Mouse (Mus musculus): ENCODE results near the gene Cend1. TPM values are rescaled to one million over a fixed set of nuclear protein-coding genes. Genes with fewer than 3 reads are reported as not detected.

Gene Cend1
- polyA plus RNA-seq (2015; fragmentation: Nextera tagmentation; extraction: Ambion mirVana) = 3.2 and 4.0 TPM in 2 replicates

DNA sequence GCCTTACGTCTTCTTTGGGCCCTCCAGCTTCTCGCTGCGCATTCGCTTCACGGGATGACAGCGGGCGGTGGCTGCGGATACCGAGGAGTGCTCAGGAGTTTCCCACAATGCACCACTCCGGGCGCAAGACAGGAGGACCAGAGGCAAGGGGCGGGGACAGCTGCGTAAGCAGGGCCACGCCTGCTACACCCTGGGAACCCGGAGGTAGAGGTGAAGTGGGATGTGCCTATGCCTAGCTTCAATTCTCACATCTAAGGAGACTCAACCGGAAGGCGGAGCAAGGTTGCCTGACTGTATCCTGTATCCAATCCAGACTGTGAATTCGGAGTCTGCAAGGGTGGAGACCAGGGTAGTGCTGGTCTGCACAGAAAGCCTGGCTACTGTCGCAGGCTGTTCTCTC is at the start of gene Cend1:
TSS of gene Cend1 (minus strand) at position 182 of the 400 bp plus-strand sequence.
- 7% methylated on average over 19 of the region's 19 CpGs for WGBS
- H3K9ac ChIP-seq (ENCODE audit: low read depth, low read length) = 0 out of 2 replicates have a peak within 1 kb of the TSS, but pooled peaks have one; percentile 14
- no peak within 1 kb of the TSS for H3K4me3 ChIP-seq (ENCODE audit: low read length)

GRCm38 (mm10) chr7:141478270-141478748 is 49.0 kb upstream of the Cend1 start:
- peak overlapping the region; percentile 97 for H3K27ac ChIP-seq (ENCODE audit: low read length)
- no peaks in the 10 kb centered on the region for H3K9me3 ChIP-seq (ENCODE audit: control insufficient read depth, low read length)
- H3K36me3 ChIP-seq (ENCODE audit: control insufficient read depth, insufficient read depth, low read length) = no peaks in the 10 kb centered on the region
- WGBS = 55% methylated on average over 5 of the region's 5 CpGs
- no peak overlapping the region for H3K4me3 ChIP-seq (ENCODE audit: low read length)
- peaks cover 59% of the 10 kb centered on the region for H3K4me1 ChIP-seq (ENCODE audit: control insufficient read depth, insufficient read depth, low read length)
- ATAC-seq = no peak
- peaks cover 18% of the 10 kb centered on the region; the same call in 1 of the 2 replicates for H3K27me3 ChIP-seq (replicated peaks; ENCODE audit: control insufficient read depth, insufficient read depth, low read length)
- 0 out of 2 replicates have a peak overlapping the region, but pooled peaks have one; percentile 1 for H3K4me2 ChIP-seq (ENCODE audit: low read depth, low read length)
- peak overlapping the region; percentile 61; the same call in 1 of the 2 replicates for H3K9ac ChIP-seq (ENCODE audit: low read depth, low read length)

More for the DNA sequence above, at the start of gene Cend1:
- no peaks in the 10 kb centered on the region for H3K9me3 ChIP-seq (ENCODE audit: control insufficient read depth, low read length)
- H3K36me3 ChIP-seq (ENCODE audit: control insufficient read depth, insufficient read depth, low read length) = peaks cover 21% of the 10 kb centered on the region
- H3K27ac ChIP-seq (ENCODE audit: low read length) = no peak within 1 kb of the TSS
- no peaks in the 10 kb centered on the region for H3K27me3 ChIP-seq (replicated peaks; ENCODE audit: control insufficient read depth, insufficient read depth, low read length)
- H3K4me1 ChIP-seq (ENCODE audit: control insufficient read depth, insufficient read depth, low read length) = peaks cover 17% of the 10 kb centered on the region
- H3K4me2 ChIP-seq (ENCODE audit: low read depth, low read length) = 0 out of 2 replicates have a peak within 1 kb of the TSS, but pooled peaks have one; percentile 10
- ATAC-seq = peak; percentile 62

DNA sequence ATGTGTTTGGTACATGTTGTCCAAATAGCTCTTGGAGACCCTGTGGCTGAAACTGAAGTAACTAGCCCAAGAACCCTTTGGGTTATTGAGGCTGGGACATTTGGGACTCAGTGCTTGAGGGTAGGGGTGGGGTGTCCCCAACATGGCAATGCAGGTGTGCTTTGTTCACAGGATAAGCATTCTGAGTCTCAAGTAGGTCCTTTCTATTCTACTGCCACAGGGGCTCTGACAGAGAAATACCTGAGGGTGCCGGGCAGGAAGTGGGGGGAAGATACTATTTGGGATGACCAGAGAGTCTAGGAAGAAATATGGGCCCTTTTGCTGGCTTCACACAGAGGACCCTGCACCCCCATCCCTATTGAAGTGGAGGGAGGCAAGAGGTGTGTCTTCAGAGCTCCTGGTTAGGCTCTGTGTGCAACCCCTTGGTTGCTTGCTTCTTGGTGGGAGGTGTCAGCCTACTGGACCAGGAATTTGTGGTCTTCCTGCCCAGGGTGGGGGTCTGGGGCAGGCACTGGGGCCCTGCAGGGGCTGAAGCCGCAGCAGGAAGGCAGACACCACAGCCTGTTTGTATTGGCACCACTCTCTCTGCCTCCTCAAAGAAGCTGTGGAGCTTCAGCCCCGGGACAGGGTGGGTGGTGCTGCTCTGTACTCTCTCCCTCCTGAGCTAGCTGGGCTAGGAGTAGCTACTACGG is 48.4 kb upstream of the Cend1 start:
- H3K4me3 ChIP-seq (ENCODE audit: low read length) = peak overlapping the region; percentile 88; the same call in 1 of the 2 replicates
- ATAC-seq = no peak
- H3K27ac ChIP-seq (ENCODE audit: low read length) = peak overlapping the region; percentile 97
- no peaks in the 10 kb centered on the region for H3K36me3 ChIP-seq (ENCODE audit: control insufficient read depth, insufficient read depth, low read length)
- 36% methylated on average over 4 of the region's 4 CpGs for WGBS
- H3K27me3 ChIP-seq (replicated peaks; ENCODE audit: control insufficient read depth, insufficient read depth, low read length) = peaks cover 16% of the 10 kb centered on the region; the same call in 1 of the 2 replicates
- H3K9me3 ChIP-seq (ENCODE audit: control insufficient read depth, low read length) = no peaks in the 10 kb centered on the region
- H3K4me1 ChIP-seq (ENCODE audit: control insufficient read depth, insufficient read depth, low read length) = peaks cover 59% of the 10 kb centered on the region
- H3K9ac ChIP-seq (ENCODE audit: low read depth, low read length) = peak overlapping the region; percentile 61
- H3K4me2 ChIP-seq (ENCODE audit: low read depth, low read length) = peak overlapping the region; percentile 93

GRCm38 (mm10) chr7:141476981-141477370 is 47.7 kb upstream of the Cend1 start:
- no peaks in the 10 kb centered on the region for H3K36me3 ChIP-seq (ENCODE audit: control insufficient read depth, insufficient read depth, low read length)
- H3K4me1 ChIP-seq (ENCODE audit: control insufficient read depth, insufficient read depth, low read length) = peaks cover 51% of the 10 kb centered on the region
- no peak for ATAC-seq
- peak overlapping the region; percentile 93 for H3K4me2 ChIP-seq (ENCODE audit: low read depth, low read length)
- peak overlapping the region; percentile 61 for H3K9ac ChIP-seq (ENCODE audit: low read depth, low read length)
- 24% methylated on average over 7 of the region's 7 CpGs for WGBS
- H3K4me3 ChIP-seq (ENCODE audit: low read length) = peak overlapping the region; percentile 88
- peaks cover 8% of the 10 kb centered on the region; the same call in 1 of the 2 replicates for H3K27me3 ChIP-seq (replicated peaks; ENCODE audit: control insufficient read depth, insufficient read depth, low read length)
- H3K9me3 ChIP-seq (ENCODE audit: control insufficient read depth, low read length) = no peaks in the 10 kb centered on the region
- peak overlapping the region; percentile 97 for H3K27ac ChIP-seq (ENCODE audit: low read length)

DNA sequence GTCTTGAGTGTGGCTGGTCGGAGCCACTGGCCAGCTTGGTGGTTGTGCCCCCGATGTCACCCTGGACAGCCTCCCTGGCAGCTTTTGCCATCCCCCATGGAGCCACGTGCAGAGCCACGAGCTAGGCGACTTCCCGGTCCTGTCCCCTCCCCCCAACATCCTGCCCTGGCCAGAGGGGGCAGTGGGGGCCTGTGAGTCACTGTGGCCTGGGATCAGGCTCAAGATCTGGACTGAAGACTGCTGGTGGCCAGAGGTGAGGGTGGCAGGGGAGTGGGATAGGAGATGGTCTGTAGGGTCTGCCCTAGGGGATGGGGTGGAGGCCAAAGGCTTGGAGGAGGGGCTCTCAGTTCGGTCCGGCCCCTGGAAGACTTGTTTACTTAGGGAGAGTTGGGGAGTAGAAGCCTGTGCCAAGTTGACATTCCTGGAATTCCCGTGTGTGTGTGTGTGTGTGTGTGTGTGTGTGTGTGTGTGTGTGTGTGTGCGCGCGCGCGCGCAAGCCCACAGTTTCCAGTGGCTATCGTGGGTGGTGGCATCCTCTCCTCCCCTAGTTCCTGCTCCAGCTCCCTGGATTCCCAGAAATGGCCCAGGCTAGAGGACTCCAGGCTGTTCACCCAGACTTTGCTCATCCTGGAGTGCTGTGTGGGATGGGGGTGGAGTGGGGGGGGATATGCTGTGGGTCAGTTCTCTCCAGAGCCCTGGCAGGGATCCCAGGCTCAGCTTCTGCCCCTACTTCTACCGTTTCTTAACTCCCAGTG is 47.1 kb upstream of the Cend1 start:
- peaks cover 4% of the 10 kb centered on the region; the same call in 1 of the 2 replicates for H3K27me3 ChIP-seq (replicated peaks; ENCODE audit: control insufficient read depth, insufficient read depth, low read length)
- no peaks in the 10 kb centered on the region for H3K9me3 ChIP-seq (ENCODE audit: control insufficient read depth, low read length)
- H3K4me2 ChIP-seq (ENCODE audit: low read depth, low read length) = peak overlapping the region; percentile 93
- peak overlapping the region; percentile 97 for H3K27ac ChIP-seq (ENCODE audit: low read length)
- H3K4me1 ChIP-seq (ENCODE audit: control insufficient read depth, insufficient read depth, low read length) = peaks cover 46% of the 10 kb centered on the region
- H3K4me3 ChIP-seq (ENCODE audit: low read length) = peak overlapping the region; percentile 88
- WGBS = 1% methylated on average over 17 of the region's 17 CpGs
- H3K36me3 ChIP-seq (ENCODE audit: control insufficient read depth, insufficient read depth, low read length) = no peaks in the 10 kb centered on the region
- peak overlapping the region; percentile 90 for H3K9ac ChIP-seq (ENCODE audit: low read depth, low read length)
- peak; percentile 70 for ATAC-seq

GRCm38 (mm10) chr7:141475805-141476158 is 46.5 kb upstream of the Cend1 start:
- H3K4me2 ChIP-seq (ENCODE audit: low read depth, low read length) = peak overlapping the region; percentile 93
- peaks cover 40% of the 10 kb centered on the region for H3K4me1 ChIP-seq (ENCODE audit: control insufficient read depth, insufficient read depth, low read length)
- WGBS = 2% methylated on average over 12 of the region's 12 CpGs
- H3K27ac ChIP-seq (ENCODE audit: low read length) = peak overlapping the region; percentile 97
- H3K36me3 ChIP-seq (ENCODE audit: control insufficient read depth, insufficient read depth, low read length) = 0 out of 2 replicates have a peak, but pooled peaks cover 2% of the 10 kb centered on the region
- peak overlapping the region; percentile 88 for H3K4me3 ChIP-seq (ENCODE audit: low read length)
- H3K9me3 ChIP-seq (ENCODE audit: control insufficient read depth, low read length) = no peaks in the 10 kb centered on the region
- H3K9ac ChIP-seq (ENCODE audit: low read depth, low read length) = peak overlapping the region; percentile 90
- H3K27me3 ChIP-seq (replicated peaks; ENCODE audit: control insufficient read depth, insufficient read depth, low read length) = no peaks in the 10 kb centered on the region
- 0 out of 2 replicates have a peak, but pooled peaks have one; percentile 1 for ATAC-seq

- Histone ChIP-seq H3K4me2 (ENCODE audit: low read depth, low read length) (peak within 1 kb of the TSS; percentile 93), H3K27ac (ENCODE audit: low read length) (peak within 1 kb of the TSS; percentile 97), H3K4me3 (ENCODE audit: low read length) (peak within 1 kb of the TSS; percentile 88), H3K4me1 (ENCODE audit: control insufficient read depth, insufficient read depth, low read length) (peaks cover 40% of the 10 kb centered on the region), H3K36me3 (ENCODE audit: control insufficient read depth, insufficient read depth, low read length) (peaks cover 7% of the 10 kb centered on the region; the same call in 1 of the 2 replicates), H3K9me3 (ENCODE audit: control insufficient read depth, low read length) (no peaks in the 10 kb centered on the region), H3K27me3 (replicated peaks; ENCODE audit: control insufficient read depth, insufficient read depth, low read length) (no peaks in the 10 kb centered on the region), H3K9ac (ENCODE audit: low read depth, low read length) (peak within 1 kb of the TSS; percentile 90)
- WGBS = under 1% methylated on average over 87 of the region's 87 CpGs
- ATAC-seq = peak; percentile 71
Measured at GRCm38 (mm10) chr7:141475011-141475804, 45.9 kb upstream of the Cend1 start, which contains the start of the genes Polr2l and Tspan4. Gene Polr2l, minus strand, starts transcription at chr7:141475132. Gene Tspan4, plus strand, starts transcription at chr7:141475240.

- peak overlapping the region; percentile 88 for H3K4me3 ChIP-seq (ENCODE audit: low read length)
- WGBS = 7% methylated on average over 5 of the region's 5 CpGs
- H3K4me1 ChIP-seq (ENCODE audit: control insufficient read depth, insufficient read depth, low read length) = peaks cover 45% of the 10 kb centered on the region
- peak overlapping the region; percentile 93 for H3K4me2 ChIP-seq (ENCODE audit: low read depth, low read length)
- H3K27ac ChIP-seq (ENCODE audit: low read length) = no peak overlapping the region
- no peak for ATAC-seq
- peak overlapping the region; percentile 90 for H3K9ac ChIP-seq (ENCODE audit: low read depth, low read length)
- H3K27me3 ChIP-seq (replicated peaks; ENCODE audit: control insufficient read depth, insufficient read depth, low read length) = no peaks in the 10 kb centered on the region
- no peaks in the 10 kb centered on the region for H3K9me3 ChIP-seq (ENCODE audit: control insufficient read depth, low read length)
- H3K36me3 ChIP-seq (ENCODE audit: control insufficient read depth, insufficient read depth, low read length) = peaks cover 7% of the 10 kb centered on the region; the same call in 1 of the 2 replicates
Measured at GRCm38 (mm10) chr7:141474160-141474559, 44.9 kb upstream of the Cend1 start.
